Mouse (Mus musculus) CH12.LX (cell line): ENCODE measurements around the gene Gpm6b. TPM values are rescaled to one million over a fixed set of nuclear protein-coding genes. Genes with fewer than 3 reads are reported as not detected.

Experiments
- DNase-seq: peaks from one replicate; pipeline ENCODE4 v3.0.0-alpha.2; 2013; ENCODE audit errors: extremely low read depth
- H3K27ac ChIP-seq: 2 replicates; pipeline ENCODE4 v1.5.1; 2012; ENCODE audit warnings: low read depth, mild to moderate bottlenecking, control low read depth, moderate library complexity; ENCODE audit not compliant: insufficient read depth
- H3K27me3 ChIP-seq: replicated peaks from 2 replicates; pipeline ENCODE3; 2012; ENCODE audit warnings: inconsistent platforms
- H3K36me3 ChIP-seq, 2 experiments: replicated peaks in 1 of 2; 2 replicates each; pipeline versions ENCODE3 to v1.6.1; 2012; ENCODE audit warnings: inconsistent platforms in 1 of 2, low read length in 1 of 2, mild to moderate bottlenecking in 1 of 2, mixed read lengths in 1 of 2, moderate library complexity in 1 of 2; ENCODE audit not compliant: control insufficient read depth in 1 of 2, insufficient read depth in 1 of 2
- H3K4me1 ChIP-seq, 2 experiments: 2 replicates each; pipeline ENCODE4 v1.6.1; 2012; ENCODE audit warnings: inconsistent platforms in 1 of 2, moderate library complexity in 1 of 2; ENCODE audit not compliant: insufficient read depth in 2 of 2, control insufficient read depth in 1 of 2
- H3K4me2 ChIP-seq: 2 replicates; pipeline ENCODE4 v1.6.1; 2012; ENCODE audit warnings: low read depth, mild to moderate bottlenecking, control low read depth; ENCODE audit not compliant: poor library complexity, insufficient read depth, severe bottlenecking
- H3K4me3 ChIP-seq, 3 experiments: fragments of 150-350 bp in 1 of 3; sonication (generic) in 1 of 3; replicated peaks in 1 of 3; 2 replicates each; pipeline versions ENCODE3 to v1.5.1; 2011 to 2012; ENCODE audit warnings: low read depth in 2 of 3, low read length in 2 of 3, mild to moderate bottlenecking in 2 of 3, moderate library complexity in 2 of 3, control low read depth in 1 of 3, improper control_type of control experiment in 1 of 3, inconsistent platforms in 1 of 3, mixed read lengths in 1 of 3; ENCODE audit not compliant: poor library complexity in 1 of 3
- H3K79me2 ChIP-seq: replicated peaks from 2 replicates; pipeline ENCODE4 v1.6.1; 2012; ENCODE audit warnings: mild to moderate bottlenecking, moderate library complexity; ENCODE audit not compliant: control insufficient read depth, poor library complexity, insufficient read depth, severe bottlenecking; ENCODE audit errors: extremely low read depth
- H3K9ac ChIP-seq: 2 replicates; pipeline ENCODE4 v1.6.1; 2012; ENCODE audit warnings: low read depth, mild to moderate bottlenecking, control low read depth, moderate library complexity; ENCODE audit not compliant: insufficient read depth
- H3K9me3 ChIP-seq: replicated peaks from 2 replicates; pipeline ENCODE3; 2012; ENCODE audit warnings: low read length, inconsistent platforms, mixed read lengths
- BHLHE40 ChIP-seq: IDR thresholded peaks from 2 replicates; pipeline ENCODE4 v1.6.1; 2011; ENCODE audit warnings: mild to moderate bottlenecking, low read depth, low read length, improper control_type of control experiment
- E2F4 ChIP-seq: IDR thresholded peaks from 2 replicates; pipeline ENCODE4 v1.6.1; 2011; ENCODE audit warnings: low read depth, low read length, improper control_type of control experiment; ENCODE audit not compliant: insufficient replicate concordance
- ELF1 ChIP-seq: IDR thresholded peaks from 2 replicates; pipeline ENCODE4 v1.6.1; 2014; ENCODE audit warnings: low read depth, mild to moderate bottlenecking, inconsistent platforms, low read length, improper control_type of control experiment
- GABPA ChIP-seq: IDR thresholded peaks from 2 replicates; pipeline ENCODE4 v1.6.1; 2012; ENCODE audit warnings: low read depth, low read length, improper control_type of control experiment, inconsistent platforms; ENCODE audit not compliant: insufficient replicate concordance
- JUND ChIP-seq: conservative IDR thresholded peaks from 2 replicates; pipeline ENCODE4 v1.6.1; 2011; ENCODE audit warnings: low read depth, low read length, improper control_type of control experiment
- MEF2A ChIP-seq: IDR thresholded peaks from 2 replicates; pipeline ENCODE4 v1.6.1; 2014; ENCODE audit warnings: low read depth, mild to moderate bottlenecking, inconsistent platforms, low read length, improper control_type of control experiment, borderline replicate concordance
- MXI1 ChIP-seq: IDR thresholded peaks from 2 replicates; pipeline ENCODE4 v1.6.1; 2011; ENCODE audit warnings: mild to moderate bottlenecking, low read depth, low read length, improper control_type of control experiment
- NELFE ChIP-seq: IDR thresholded peaks from 2 replicates; pipeline ENCODE4 v1.6.1; 2011; ENCODE audit warnings: low read depth, low read length, improper control_type of control experiment
- PAX5 ChIP-seq: IDR thresholded peaks from 2 replicates; pipeline ENCODE4 v1.6.1; 2012; ENCODE audit warnings: low read length, inconsistent platforms, mixed read lengths
- POLR2A ChIP-seq: IDR thresholded peaks from 2 replicates; pipeline ENCODE4 v1.6.1; 2011; ENCODE audit warnings: low read depth, mild to moderate bottlenecking, improper control_type of control experiment, low read length
- POLR2AphosphoS2 ChIP-seq: IDR thresholded peaks from 2 replicates; pipeline ENCODE4 v1.6.1; 2011; ENCODE audit warnings: low read depth, low read length, improper control_type of control experiment
- RAD21 ChIP-seq: IDR thresholded peaks from 2 replicates; pipeline ENCODE4 v1.6.1; 2011; ENCODE audit warnings: low read depth, mild to moderate bottlenecking, low read length, improper control_type of control experiment, moderate library complexity
- SIN3A ChIP-seq: IDR thresholded peaks from 2 replicates; pipeline ENCODE4 v1.6.1; 2012; ENCODE audit warnings: low read length, improper control_type of control experiment, inconsistent platforms
- SMC3 ChIP-seq: IDR thresholded peaks from 2 replicates; pipeline ENCODE4 v1.6.1; 2011; ENCODE audit warnings: low read depth, low read length, improper control_type of control experiment
- UBTF ChIP-seq: IDR thresholded peaks from 2 replicates; pipeline ENCODE4 v1.6.1; 2012; ENCODE audit warnings: low read depth, mild to moderate bottlenecking, inconsistent platforms, low read length, improper control_type of control experiment, moderate library complexity
- USF1 ChIP-seq: IDR thresholded peaks from 2 replicates; pipeline ENCODE4 v1.6.1; 2014; ENCODE audit warnings: low read depth, mild to moderate bottlenecking, inconsistent platforms, low read length, improper control_type of control experiment
- USF2 ChIP-seq: conservative IDR thresholded peaks from 2 replicates; pipeline ENCODE4 v1.6.1; 2011; ENCODE audit warnings: low read depth, low read length, improper control_type of control experiment
- ZKSCAN1 ChIP-seq: IDR thresholded peaks from 2 replicates; pipeline ENCODE4 v1.6.1; 2012; ENCODE audit warnings: low read depth, inconsistent platforms, low read length, improper control_type of control experiment, borderline replicate concordance
- ZMIZ1 ChIP-seq: IDR thresholded peaks from 2 replicates; pipeline ENCODE4 v1.6.1; 2012; ENCODE audit warnings: low read depth, mild to moderate bottlenecking, inconsistent platforms, low read length, improper control_type of control experiment
- ZNF384 ChIP-seq: IDR thresholded peaks from 2 replicates; pipeline ENCODE4 v1.6.1; 2012; ENCODE audit warnings: low read depth, low read length, improper control_type of control experiment, inconsistent platforms
- dilution Hi-C: fragments of 300-500 bp; cut with MboI; formaldehyde crosslinking; loops from 2 replicates; pipeline ENCODE4 v1.14.3; 2020; ENCODE audit warnings: low sequenced_read_pairs; ENCODE audit not compliant: extremely low pct_unique_long_range_greater_than_20kb, extremely low pct_ligation_motif_present
- in situ Hi-C: fragments of 300-500 bp; cut with MboI; formaldehyde crosslinking; loops from 3 replicates; pipeline ENCODE4 v1.14.3; 2019; ENCODE audit warnings: low sequenced_read_pairs, low pct_ligation_motif_present, low pct_unique_long_range_greater_than_20kb, mixed read lengths
- polyA plus RNA-seq: library from polyadenylated mRNA; unstranded; fragments of >175 nt; gene quantifications from 2 replicates; pipeline ENCODE4 v1.2.1, GENCODE M21; 2012; ENCODE audit warnings: low read depth; ENCODE audit not compliant: insufficient read length
- total RNA-seq, 2 experiments: library from RNA; depleted of rRNA; stranded (reverse); fragments of 300-350 nt in 1 of 2; fragments of >200 nt in 1 of 2; gene quantifications; 2 replicates each; pipeline ENCODE4 v1.2.3; 2012 to 2014

The Gpm6b gene
- total and polyA plus RNA-seq, 3 experiments, result 0.64 to 1.9 (median 1.8) TPM

DNA sequence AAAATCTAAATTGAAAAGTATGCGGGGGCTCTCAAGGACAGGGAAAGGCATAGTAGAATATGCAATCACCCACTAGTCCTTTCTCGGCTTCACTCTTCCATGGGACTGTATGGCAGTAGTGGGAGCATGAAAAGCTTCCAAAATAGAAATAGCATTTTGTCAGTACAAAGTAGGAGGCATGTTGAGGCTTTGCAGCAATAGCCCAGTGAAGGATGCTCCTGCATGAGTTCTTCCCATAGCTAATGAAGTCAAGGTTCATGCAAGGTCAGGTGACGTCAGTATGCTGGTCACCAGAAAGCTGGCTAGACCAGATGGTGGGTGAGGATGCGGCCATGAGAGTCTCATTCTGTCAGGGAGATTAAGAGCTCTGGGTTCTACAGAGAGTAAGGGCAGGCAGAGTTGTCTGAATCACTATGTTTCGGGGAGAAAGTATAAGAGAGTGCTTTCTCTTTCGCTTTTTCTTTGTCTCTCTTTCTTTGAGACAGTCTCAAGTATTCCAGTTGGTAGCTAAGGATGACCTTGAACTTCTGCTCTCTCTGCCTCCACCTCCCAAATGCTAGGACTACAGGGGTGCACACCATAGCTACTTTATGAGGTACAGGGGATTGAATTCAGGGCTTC lies 95.9 kb downstream of the Gpm6b start:
- Histone ChIP-seq H3K36me3 (no peaks in the 10 kb centered on the region), H3K4me2 (no peak overlapping the region), H3K27me3 (no peaks in the 10 kb centered on the region), H3K9me3 (no peaks in the 10 kb centered on the region), H3K4me1 (0 out of 4 replicates have a peak, but pooled peaks cover 0 to 6% of the 10 kb centered on the region in 2 experiments), H3K27ac (no peak overlapping the region), H3K4me3 (no peak overlapping the region), H3K9ac (no peak overlapping the region; the same call in 1 of the 2 replicates), H3K79me2 (no peaks in the 10 kb centered on the region)
- DNase-seq, result no peak
- dilution Hi-C loops, result no loop called here
- in situ Hi-C loops, result no loop called here
- TF ChIP-seq ZMIZ1 (no peak), USF1 (no peak), JUND (no peak), SIN3A (no peak)

- dilution Hi-C loops, result no loop called here
- Histone ChIP-seq H3K27me3 (no peaks in the 10 kb centered on the region), H3K4me2 (no peak overlapping the region), H3K27ac (no peak overlapping the region), H3K4me1 (0 out of 4 replicates have a peak, but pooled peaks cover 0 to 6% of the 10 kb centered on the region in 2 experiments), H3K79me2 (no peaks in the 10 kb centered on the region), H3K36me3 (no peaks in the 10 kb centered on the region), H3K9ac (no peak overlapping the region), H3K4me3 (no peak overlapping the region), H3K9me3 (no peaks in the 10 kb centered on the region)
- in situ Hi-C loops, result no loop called here
- TF ChIP-seq PAX5 (no peak), USF2 (no peak), NELFE (no peak), MEF2A (no peak), RAD21 (no peak), UBTF (no peak), ZKSCAN1 (no peak), MXI1 (no peak), ZNF384 (no peak), ELF1 (no peak), GABPA (no peak), E2F4 (no peak), POLR2AphosphoS2 (no peak), POLR2A (no peak), BHLHE40 (no peak), SMC3 (no peak), USF1 (no peak)
- DNase-seq, result no peak
Observed at GRCm38 (mm10) chrX:166338353-166338752, 99.6 kb downstream of the Gpm6b start.
